Comparison of ENCODE assay signal across 13 mouse cellular contexts in genomic region chr9:71599861-71600260, GRCm38 (mm10). TPM values are rescaled to one million over a fixed set of nuclear protein-coding genes. Genes with fewer than 3 reads are reported as not detected.
"Had no signal": no experiment of that assay in that cellular context is flagged by ENCODE, and none has a peak within 500 bp of the region (broad histone marks: within the 10 kb centered on the region; RNA-seq: fewer than 3 reads in every experiment).

No protein-coding gene starts in this region.

- H3K36me3 ChIP-seq: limb, embryonic 13.5 days; midbrain, embryonic 13.5 days; neural tube, embryonic 15.5 days had no signal

- H3K9ac ChIP-seq: limb, embryonic 13.5 days; liver, embryonic 14.5 days; midbrain, embryonic 13.5 days; neural tube, embryonic 15.5 days had no signal

- H3K4me2 ChIP-seq: limb, embryonic 13.5 days; midbrain, embryonic 13.5 days; neural tube, embryonic 15.5 days had no signal

- ATAC-seq: midbrain, embryonic 13.5 days had no signal

- H3K4me1 ChIP-seq: midbrain, embryonic 13.5 days; neural tube, embryonic 15.5 days had no signal

- DNase-seq: kidney, adult 11 months; kidney, postnatal 36 days; layer of hippocampus, adult 9-11 months; layer of hippocampus, postnatal 36 days; lung, adult 18-20 months; right cerebral cortex, adult 18-20 months; right cerebral cortex, postnatal 25 days had no signal

- H3K27me3 ChIP-seq: limb, embryonic 13.5 days; midbrain, embryonic 13.5 days; neural tube, embryonic 15.5 days had no signal

- H3K27ac ChIP-seq: limb, embryonic 13.5 days; liver, embryonic 14.5 days; midbrain, embryonic 13.5 days; neural tube, embryonic 15.5 days had no signal

- H3K9me3 ChIP-seq: limb, embryonic 13.5 days; midbrain, embryonic 13.5 days; neural tube, embryonic 15.5 days had no signal

- H3K4me3 ChIP-seq: limb, embryonic 13.5 days; midbrain, embryonic 13.5 days; myocyte; neural tube, embryonic 15.5 days had no signal

RNA-seq across cellular contexts. Expression of gene Myzap, which starts 7.7 kb away (rescaled TPM):
- total RNA-seq: megakaryocyte-erythroid progenitor cell, adult 5-6 weeks had no signal
